Mouse (Mus musculus) kidney, adult 2 months (tissue): ENCODE results near the gene Lgr4.

Experiments
- CTCF ChIP-seq: fragments of 200-500 bp; conservative IDR thresholded peaks from 2 replicates; pipeline ENCODE4 v1.5.1; 2011; ENCODE audit warnings: low read depth, mild to moderate bottlenecking, control low read depth, low read length, moderate library complexity, mixed read lengths; ENCODE audit not compliant: insufficient read depth, insufficient read length
- POLR2A ChIP-seq: fragments of 200-500 bp; IDR thresholded peaks from one replicate; pipeline ENCODE4 v1.6.1; 2011; ENCODE audit warnings: low read depth, low read length, control low read depth

- no peak for TF ChIP-seq POLR2A
- TF ChIP-seq CTCF = no peak
Measured at GRCm38 (mm10) chr2:109920471-109920870, 3.0 kb downstream of the Lgr4 start.
